Mouse (Mus musculus): ENCODE measurements around the gene 6030468B19Rik. TPM values are rescaled to one million over a fixed set of nuclear protein-coding genes. Genes with fewer than 3 reads are reported as not detected.
"Not testable (repeated sequence)": the region's sequence is repeated elsewhere in the genome, so short reads cannot be mapped to it uniquely, and the experiment has no call there.

6030468B19Rik gene
- polyA plus RNA-seq, 1 experiment: not detected

DNA sequence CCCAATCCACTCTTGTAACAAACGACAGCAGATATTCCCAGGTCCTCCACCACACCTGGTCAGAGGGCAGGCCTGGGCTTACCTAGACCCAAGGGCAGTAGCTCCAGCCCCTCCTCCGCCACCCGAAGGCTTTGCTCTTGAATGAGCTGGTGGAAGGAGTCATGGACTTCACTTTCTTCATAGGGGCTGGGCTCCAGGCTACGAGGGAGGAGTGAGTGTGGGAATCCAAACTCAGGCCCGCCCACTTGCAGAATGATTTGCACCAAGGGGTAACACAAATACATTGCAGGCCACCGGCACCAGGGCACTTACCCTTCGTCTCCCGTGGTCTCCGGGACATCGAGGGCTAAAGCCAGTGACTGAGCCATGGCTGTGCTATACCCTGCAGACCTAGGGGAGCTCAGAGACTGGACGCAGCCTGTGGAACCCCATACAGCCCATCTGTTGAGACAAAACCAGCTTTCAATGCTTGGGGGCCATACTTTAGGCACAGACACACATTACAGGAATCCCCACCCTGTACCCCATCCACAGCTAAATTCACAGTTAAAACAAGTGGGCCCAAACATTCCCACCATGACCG lies 18.5 kb upstream of the 6030468B19Rik start:
- no peak for DNase-seq (ENCODE audit: low spot score)

DNA sequence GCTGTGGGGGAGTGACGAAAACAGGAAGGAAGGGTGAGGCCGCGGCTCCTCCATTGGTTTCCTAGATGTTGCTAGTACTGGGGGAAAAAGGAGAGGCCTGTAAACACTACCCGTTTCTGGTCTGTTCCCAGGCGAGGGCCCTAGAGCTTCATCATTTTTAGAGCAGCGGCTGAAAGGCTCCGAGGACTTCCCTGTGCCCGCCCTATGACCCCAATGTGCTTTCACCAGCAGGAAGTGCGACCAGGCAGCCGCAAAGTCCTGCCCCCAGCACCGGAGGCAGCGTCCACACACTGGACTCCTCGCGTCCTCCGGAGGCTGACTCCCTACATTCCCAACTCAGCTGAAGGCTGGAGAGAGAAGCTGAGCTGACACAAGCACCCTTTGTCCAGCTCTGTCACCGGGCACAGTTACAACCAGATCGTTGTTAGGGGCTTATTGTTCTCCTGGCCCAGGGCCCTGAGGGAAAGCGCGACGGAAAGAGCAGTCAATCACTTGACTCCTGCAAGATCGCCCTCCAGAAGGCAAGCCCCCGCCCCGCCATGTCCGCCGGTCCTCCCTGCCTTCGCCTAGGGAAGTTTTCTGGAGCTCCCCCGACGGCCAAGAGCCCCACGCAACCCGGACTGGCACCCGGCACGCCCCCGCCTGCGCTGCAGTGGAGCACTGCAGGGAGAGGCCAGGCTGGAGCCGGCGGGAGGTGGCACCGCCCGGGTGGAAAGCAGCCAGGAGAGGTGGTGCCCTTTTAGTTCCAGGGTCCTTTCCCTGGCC lies 17.8 kb upstream of the 6030468B19Rik start:
- DNase-seq (ENCODE audit: low spot score): no peak

DNA sequence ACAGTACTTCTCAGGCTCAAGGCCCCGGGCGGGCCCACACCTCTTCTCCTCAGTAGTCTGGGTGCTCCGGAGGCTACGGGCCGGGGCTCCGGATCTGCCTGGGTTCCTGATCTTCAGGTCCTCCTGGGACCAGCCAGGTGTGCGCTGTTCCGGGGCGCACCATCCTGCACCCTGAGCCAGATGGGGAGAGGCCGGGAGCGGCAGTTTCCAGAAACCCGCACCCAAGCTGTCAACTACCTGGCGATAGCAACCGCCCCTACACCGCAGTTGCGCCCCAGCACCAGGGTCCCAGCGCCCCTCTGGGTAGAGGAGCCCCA lies 17.3 kb upstream of the 6030468B19Rik start:
- DNase-seq (ENCODE audit: low spot score): peak; percentile 62

DNA sequence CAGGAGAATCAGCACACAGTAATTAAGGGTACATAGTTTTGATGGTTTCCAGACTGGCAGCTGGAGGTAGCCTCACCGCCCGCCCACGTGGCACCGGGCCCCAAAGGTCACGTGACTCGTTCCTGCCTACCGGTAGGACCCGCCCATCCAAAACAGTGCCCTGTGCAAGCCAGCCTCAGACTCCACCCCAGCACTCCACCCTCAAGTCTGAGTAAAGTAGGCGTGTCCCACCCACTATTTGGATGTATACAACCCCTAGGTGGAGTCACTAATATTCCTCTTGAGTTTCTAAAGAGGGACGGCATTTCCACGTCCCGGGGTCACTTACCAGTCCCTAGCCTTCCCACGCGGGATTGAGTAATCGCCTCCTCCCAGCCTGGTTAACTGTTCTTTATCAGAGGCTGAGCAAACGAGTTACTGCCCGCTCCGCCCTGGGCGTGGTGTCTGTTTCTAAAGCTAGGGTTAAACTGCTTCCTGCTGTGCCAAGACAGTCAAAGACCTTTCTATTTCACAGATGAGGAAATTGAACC lies 16.8 kb upstream of the 6030468B19Rik start:
- DNase-seq (ENCODE audit: low spot score): peak; percentile 72

DNA sequence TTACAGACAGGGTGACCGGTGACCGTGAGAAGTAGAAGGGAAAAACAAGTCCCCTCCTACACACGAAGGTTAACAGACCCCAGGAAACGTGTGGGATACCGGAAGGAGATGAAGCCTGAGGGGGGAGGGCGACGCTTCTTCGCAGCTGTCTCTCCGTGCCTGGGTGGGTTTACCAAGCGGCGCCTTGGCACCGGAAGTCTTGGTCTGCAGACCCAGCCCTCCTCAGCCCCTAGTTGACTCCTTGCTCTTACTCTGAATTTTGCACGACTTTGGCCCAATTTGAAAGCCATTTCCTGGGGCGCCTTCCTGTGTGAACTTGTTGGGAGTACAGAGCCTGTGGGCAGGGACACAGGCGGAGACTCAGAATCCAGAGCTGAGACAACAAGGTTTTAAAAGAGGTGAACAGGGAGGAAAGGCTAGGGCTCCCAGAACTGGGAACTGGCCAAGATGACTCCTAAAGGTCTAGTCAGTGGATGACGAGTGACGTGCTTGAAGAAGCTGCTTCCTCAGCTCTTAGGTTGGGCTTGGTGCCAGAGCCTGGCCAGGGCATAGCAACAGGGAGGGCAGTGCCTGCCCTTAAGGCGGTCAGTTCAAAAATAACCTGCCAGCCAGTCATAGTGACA lies 16.1 kb upstream of the 6030468B19Rik start:
- DNase-seq (ENCODE audit: low spot score): peak; percentile 48

DNA sequence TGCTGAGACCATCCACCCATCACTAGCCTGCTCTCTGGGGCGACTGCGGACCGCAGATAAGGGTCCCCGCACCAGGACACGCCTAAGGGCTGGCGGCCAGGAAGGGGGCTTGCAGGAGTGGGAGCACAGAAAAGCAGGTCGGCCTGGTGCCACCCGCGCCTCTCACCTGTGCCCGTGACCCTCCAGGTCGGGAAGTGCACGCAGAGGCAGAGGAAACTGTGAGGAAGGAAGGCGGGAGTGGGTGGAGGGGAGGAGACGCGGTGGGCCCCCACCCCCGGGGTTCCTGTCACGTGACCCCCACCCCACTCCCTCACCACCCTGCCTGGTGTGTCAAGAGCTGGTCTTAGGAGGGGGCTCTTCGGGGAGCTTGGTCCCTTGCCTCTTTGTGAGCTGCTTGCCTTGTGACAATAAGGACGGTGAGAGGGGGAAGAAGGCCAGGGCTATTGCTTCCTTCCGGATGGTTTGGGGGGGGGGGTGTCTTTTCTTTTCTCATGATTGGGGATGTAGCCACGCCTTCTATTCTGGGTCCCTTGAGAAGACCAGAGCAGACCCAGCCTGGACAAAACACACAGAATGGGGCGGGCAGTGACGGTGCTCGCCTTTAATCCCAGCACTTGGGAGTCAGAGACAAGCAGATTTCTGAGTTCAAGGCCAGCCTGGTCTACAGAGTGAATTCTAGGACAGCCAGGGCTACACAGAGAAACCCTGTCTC lies 15.3 kb upstream of the 6030468B19Rik start, which contains the start of the genes Tmc8 and Tmc6:
TSS of gene Tmc8 (plus strand) at position 84 of the 712 bp plus-strand sequence.
TSS of gene Tmc6 (minus strand) at position 206 of the 712 bp plus-strand sequence.
- no peak for DNase-seq (ENCODE audit: low spot score)

DNA sequence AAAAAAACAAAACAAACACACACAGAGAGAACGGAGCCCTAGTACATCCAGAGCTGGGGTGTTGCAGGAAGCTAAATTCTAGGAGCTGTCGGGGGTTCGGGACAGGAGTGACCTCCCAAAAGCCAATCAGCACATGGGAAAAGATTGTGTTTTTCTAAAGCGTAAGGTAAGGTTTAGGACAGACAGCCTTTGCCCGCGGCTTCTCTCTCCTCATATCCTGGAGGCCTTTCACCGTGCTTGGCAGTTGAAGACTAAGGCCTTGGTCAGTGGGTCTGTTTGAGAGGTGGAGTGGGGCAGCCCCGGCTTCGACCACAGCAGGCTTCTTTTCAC lies 14.8 kb upstream of the 6030468B19Rik start:
- DNase-seq (ENCODE audit: low spot score): no peak

DNA sequence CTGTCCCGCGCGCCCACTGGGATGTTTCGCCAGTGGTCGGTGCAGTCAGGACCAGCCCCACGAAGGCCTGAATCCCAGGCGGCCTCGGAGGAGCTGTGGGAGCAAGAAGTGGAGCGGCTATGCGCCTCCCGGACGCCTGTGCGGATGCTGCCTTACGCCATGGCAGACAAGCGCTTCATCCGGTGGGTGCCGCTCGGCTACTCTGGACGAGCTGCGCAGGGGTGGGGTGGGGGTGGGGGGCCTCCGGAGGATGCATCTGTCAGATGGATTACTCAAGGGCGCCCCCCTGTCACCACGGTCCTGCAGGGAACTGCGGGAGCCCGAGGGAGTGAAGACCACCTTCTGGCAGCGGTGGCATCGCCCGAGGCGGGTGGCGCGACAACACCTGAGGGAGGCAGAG lies 14.4 kb upstream of the 6030468B19Rik start:
- DNase-seq (ENCODE audit: low spot score): no peak

DNA sequence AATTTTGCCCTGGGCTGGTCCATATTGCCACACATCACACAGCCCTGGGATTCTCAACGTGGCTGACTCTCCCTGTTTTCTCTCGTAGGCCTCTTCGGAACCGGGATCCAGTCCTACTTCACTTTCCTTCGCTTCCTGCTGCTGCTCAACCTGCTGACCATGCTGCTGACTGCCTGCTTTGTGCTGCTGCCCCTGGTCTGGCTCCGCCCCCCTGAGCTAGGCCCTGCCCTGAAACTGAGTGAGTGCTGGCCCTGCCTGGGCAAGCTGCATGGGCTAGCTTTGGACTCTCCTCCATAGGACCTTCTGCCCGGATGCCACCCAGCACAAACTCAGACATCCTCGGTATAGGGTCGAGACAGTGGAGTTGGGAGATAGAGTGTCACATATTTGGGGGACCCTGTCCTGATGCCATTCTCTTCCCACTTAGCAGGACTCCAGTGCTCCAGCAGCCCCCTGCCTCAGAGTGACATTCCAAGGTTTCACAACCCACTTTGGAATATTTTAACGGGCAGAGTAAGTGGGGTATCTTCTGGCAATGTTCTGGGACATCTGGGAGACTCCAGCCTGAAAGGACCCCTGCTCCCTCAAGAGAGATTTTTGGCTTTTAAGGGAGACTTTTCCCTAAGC lies 13.7 kb upstream of the 6030468B19Rik start:
- no peak for DNase-seq (ENCODE audit: low spot score)

DNA sequence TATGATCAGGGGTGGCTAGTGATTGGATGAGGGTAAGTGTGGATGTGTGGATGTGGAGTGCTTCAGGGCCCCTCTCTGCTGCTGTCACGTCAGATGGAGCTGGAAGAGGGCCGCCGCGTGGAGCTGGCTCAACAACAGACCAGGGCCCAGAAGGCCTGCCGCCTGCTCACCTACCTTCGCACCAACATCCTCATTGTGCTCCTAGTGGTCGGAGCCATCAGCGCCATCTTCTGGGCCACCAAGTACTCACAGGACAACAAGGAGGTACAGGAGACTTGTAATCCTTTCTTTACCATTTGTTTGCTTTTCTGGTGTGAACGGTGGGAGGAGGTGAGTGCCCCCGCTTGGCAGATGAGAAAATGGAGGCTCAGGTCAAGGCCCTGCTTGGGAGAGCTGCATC lies 11.2 kb upstream of the 6030468B19Rik start:
- DNase-seq (ENCODE audit: low spot score): no peak

DNA sequence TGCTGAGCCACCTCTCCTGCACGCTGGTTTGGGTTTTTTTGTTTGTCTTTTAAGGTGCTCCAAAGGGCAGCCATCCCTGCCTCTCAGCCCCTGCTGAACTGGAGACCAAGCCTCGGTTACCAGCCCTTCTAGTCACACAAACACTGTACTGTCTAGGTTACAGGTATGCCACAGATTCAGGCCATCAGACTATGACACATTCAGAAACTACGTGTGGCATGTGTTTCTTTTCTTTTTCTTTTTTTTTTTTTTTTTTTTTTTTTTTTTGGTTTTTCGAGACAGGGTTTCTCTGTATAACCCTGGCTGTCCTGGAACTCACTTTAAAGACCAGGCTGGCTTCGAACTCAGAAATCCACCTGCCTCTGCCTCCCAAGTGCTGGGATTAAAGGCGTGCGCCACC lies 9.0 kb upstream of the 6030468B19Rik start:
- not testable (repeated sequence) for DNase-seq (ENCODE audit: low spot score)

DNA sequence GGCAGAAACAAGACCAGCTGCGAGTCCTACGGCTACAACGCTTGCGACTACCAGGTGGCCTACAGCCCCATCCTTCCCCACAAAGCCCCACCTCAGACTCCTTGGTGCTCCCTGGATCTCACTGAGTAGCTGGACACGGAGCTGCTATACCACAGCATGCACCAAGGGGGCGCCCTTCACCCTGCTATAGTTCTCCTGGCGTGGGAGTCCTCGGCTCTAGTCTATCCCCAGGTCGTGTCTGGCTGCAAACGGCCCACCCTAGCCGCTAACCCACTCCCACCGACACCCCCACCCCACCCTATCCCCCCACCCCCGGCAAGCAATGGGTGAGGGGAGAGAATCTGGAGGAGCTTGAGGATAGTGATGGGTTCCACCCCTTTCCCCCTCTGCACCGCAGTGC lies 7.2 kb upstream of the 6030468B19Rik start:
- DNase-seq (ENCODE audit: low spot score): peak; percentile 67

DNA sequence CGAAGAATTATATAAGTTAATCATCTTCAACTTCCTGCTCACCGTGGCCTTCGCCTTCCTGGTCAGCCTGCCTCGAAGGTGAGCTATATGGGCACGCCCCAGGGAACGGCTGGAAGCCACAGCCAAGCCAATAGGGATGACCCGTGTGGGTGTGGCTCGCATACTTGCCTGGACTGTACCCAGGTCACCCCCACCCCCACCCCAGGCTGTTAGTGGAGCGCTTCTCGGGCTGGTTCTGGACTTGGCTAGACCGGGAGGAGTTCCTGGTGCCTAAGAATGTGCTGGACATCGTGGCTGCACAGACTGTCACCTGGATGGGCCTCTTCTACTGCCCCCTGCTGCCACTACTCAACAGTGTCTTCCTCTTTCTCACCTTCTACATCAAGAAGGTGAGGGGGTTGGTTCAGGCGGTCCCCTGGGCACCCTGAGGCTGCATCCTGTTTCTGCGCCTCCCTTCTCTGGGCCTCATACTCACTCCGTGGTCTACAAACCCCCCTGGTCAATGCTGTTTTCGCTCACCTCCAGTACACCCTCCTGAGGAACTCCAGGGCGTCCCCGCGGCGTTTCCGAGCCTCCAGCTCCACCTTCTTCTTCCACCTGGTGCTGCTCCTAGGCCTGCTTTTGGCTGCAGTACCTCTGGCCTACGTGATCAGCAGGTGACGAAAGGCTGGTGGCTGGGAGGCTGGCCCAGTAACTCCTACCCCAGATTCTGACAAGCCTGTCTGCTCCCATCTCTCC lies 6.6 kb upstream of the 6030468B19Rik start:
- no peak for DNase-seq (ENCODE audit: low spot score)

DNA sequence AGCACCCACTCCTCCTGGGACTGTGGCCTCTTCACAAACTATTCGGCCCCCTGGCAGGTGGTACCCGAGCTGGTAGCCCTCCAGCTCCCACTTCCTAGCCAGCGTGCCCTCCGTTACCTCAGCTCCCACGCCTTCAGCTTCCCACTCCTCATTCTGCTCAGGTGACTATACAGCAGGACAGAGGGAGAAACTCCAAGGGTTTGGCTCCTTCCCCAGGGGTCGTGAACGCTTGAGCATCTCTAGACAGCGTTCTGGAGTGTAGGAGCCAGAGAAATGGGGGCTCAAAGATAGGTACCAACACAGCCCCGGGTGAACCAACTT lies 6.1 kb upstream of the 6030468B19Rik start:
- no peak for DNase-seq (ENCODE audit: low spot score)

DNA sequence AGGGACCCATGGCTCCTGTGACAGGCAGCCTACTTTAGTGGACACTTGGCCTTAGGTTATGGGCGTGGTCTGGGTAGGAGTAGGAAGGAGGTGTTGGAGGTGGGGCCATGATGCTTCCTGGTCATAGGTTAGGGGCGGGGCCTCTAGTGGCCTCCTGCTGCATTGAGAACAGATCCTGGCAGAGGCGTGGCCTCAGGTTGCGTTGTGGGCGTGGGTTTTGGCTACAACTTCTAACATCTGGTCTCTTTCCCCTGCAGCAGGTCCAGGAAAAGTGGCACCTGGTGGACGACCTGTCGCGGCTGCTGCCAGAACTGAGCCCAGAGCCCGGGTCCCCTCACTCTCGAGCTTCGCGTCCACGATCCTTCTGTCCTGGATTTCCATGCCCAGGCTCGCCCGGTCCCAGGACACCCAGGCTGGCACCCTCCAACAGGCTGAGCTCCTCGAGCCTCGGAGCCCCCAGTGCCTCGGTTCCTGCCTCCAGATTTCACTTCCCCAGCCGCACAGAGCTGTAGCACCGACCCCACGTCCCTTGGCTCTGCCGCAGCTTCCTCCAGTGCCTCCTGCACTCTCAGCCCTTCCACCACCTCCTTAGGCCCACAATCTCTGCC lies 5.1 kb upstream of the 6030468B19Rik start:
- DNase-seq (ENCODE audit: low spot score): no peak

DNA sequence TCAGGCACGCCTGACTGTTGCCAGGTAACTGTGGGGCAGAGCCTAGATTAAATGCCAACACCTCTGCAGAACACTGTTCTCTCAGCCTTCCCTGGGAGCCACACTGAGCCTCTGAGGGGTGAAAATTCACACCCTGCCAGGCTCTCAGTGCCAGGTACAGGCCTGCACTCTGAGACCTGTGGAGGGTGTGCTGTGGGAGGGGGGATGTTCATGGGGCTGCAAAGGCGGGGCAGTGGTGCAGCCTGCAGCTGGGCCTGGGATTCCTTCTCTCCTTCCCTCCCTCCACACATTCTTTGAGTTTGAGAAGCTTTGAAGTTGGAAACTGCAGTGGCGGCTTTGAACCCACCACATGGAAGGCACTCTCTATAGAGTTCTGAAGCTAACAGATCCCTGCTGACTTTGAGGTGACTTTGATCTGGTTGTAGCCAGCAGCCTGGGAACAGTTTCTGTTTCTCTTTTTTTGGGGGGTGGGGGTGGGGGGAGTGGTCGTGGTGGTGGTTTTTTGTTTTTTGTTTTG lies 3.4 kb upstream of the 6030468B19Rik start:
- DNase-seq (ENCODE audit: low spot score): no peak

DNA sequence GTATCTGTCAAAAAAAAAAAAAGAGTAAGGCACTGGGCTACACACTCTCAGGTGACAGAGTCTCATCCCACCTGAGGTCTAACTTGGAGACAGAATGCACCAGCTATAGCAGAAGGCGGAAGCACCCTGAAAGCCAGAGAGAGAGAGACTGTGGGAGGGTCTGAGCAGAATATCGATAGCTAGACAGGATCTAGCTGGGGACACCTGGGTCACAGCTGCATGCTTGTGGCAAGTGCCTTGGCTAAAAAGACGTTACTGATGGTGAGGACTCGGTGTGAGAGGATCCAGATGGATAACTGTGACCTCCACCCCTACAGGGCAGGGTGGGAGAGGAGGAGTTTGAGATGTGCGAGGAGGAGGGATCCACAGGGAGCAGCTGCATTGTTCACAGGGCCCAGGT lies 506 bp upstream of the 6030468B19Rik start:
- no peak for DNase-seq (ENCODE audit: low spot score)

DNA sequence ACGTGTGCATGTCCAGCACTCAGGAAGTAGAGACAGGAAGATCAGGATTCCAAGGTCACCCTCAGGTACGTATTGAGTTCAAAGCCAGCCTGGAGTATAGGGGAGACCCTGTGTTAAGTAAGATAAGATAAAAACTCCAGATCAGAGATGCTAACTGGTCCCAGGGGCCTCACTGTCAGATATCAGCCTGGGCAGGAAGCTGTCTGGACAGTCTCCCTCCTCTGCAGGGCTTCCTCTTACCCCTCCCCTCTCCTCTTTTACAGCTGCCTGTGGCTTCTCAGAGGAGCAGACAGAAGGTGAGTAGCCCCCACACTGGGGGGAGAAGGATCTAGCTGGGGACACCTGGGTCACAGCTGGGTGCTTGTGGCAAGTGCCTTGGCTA lies 691 bp downstream of the 6030468B19Rik start:
- no peak for DNase-seq (ENCODE audit: low spot score)

DNA sequence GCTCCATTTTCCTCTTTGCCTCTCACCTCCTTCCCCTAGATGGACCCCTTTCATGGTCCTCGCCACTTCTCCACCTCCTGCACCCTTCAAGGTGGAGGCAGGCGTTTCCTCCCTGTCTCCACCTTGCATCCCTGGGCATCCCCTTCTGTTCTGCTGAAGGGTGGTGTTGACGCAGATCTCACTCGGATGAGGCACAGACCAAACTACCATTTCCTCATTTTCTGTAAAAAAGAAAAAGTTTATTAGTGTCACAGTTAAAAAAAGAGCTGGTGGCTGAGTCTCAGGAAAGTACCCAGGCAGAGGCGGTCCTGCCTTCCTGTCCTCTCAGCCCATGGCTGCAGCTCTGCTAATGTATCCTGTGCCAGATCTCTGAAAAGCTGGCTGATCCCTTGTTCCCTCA lies 1.7 kb downstream of the 6030468B19Rik start:
- no peak for DNase-seq (ENCODE audit: low spot score)

DNA sequence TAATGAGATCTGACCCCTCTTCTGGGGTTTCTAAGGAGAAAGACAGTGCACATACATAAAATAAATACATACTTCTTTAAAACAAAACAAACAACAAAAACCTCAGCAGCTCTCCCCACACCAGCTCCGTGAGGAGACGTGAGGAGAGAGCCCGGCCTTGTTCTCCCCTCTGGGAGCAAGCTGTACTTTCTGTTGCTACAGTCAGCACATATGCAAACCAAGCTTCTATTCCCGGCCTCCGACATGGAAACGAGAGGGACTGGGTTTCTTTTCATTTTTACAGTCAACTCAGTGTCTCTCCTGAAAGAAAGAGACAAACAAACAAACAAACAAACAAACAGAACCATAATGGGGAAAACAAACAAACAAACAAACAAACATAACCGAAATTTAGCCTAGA lies 2.6 kb downstream of the 6030468B19Rik start:
- DNase-seq (ENCODE audit: low spot score): no peak

DNA sequence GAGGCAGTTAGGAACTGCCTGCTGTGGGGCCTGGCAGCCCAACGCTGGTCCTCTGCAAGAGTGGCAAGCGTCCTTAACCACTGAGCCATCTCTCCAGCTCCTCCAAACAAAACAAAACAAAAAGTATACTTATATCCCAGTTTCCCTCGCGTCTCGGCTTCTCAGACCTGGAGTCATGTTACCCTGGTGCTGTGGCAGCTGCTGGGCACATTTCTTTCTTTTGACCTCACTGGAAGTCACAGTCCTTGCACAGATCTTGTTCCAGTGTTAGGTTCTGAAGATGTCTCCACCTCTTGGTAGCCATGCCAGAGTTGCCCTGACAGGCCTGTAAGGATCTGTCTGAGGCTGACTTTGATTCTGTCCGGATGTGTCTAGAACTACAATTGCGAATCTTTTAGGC lies 4.2 kb downstream of the 6030468B19Rik start:
- no peak for DNase-seq (ENCODE audit: low spot score)
